Mouse (Mus musculus) small intestine, adult 2 months (tissue): ENCODE data around the gene Ap3m1.

Experiments used
- CTCF ChIP-seq: fragments of 200-500 bp; IDR thresholded peaks from 2 replicates; pipeline ENCODE4 v1.5.1; 2012; ENCODE audit warnings: low read depth, mild to moderate bottlenecking, control low read depth, inconsistent platforms, low read length, moderate library complexity, mixed read lengths; ENCODE audit not compliant: insufficient replicate concordance, insufficient read length; ENCODE audit errors: extremely low read depth
- POLR2A ChIP-seq: fragments of 200-500 bp; IDR thresholded peaks from 2 replicates; pipeline ENCODE4 v1.6.1; 2012; ENCODE audit warnings: low read depth, mild to moderate bottlenecking, control low read depth, inconsistent platforms, low read length, moderate library complexity

DNA sequence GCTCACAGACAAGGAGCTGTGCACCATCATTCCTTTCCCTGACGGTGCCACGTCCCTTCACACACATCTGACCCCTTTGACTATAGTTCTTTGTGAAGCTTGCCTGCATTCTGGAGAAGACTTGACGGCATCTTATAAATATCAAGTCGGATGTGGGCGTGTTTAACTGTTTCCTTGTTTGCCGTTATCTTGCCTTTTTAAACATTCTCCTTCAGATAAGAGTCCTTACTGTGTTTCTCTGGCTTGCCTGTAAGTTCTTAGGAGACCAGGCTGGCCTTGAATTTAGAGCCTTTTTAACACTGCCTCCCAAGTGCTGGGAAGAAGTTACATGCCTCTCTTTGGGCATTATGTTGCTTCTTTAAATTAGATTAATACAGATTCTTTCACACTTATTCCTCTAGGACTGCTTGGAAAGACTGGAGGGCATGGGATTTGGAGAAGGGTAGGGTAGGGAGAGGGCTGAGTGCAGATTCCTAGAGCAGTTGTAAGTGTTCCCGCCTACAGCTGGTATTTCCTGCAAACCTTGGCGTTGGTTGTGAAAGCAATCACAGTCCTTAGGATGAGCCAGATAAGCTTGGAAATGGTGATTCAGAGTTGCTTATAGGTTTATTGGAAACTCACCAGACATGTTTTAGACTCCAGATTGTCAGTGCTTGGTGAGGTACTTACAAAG lies 13.3 kb upstream of the Ap3m1 start:
- TF ChIP-seq POLR2A = no peak
- no peak for TF ChIP-seq CTCF
